Mouse (Mus musculus): Measurements from ENCODE around the gene Ptprf. TPM values are rescaled to one million over a fixed set of nuclear protein-coding genes. Genes with fewer than 3 reads are reported as not detected.
A peak's percentile ranks its signal among the peaks of the same experiment; 100 is the strongest.

Gene Ptprf
- total RNA-seq, 2 experiments from 2014 or later, result not detected

- ATAC-seq (replicated peaks; ENCODE audit: low FRiP score, low TSS enrichment, poor library complexity, severe bottlenecking), result no peak
Observed at GRCm38 (mm10) chr4:118261771-118262473, 29.3 kb downstream of the Ptprf start.

- ATAC-seq (replicated peaks; ENCODE audit: low FRiP score, low TSS enrichment, poor library complexity, severe bottlenecking), result no peak
Observed at GRCm38 (mm10) chr4:118261291-118261690, 29.9 kb downstream of the Ptprf start.

GRCm38 (mm10) chr4:118260551-118261267, 30.5 kb downstream of the Ptprf start:
- ATAC-seq (replicated peaks; ENCODE audit: low FRiP score, low TSS enrichment, poor library complexity, severe bottlenecking), result peak; percentile 13; the same call in 1 of the 2 replicates

GRCm38 (mm10) chr4:118259782-118260463, 31.3 kb downstream of the Ptprf start:
- ATAC-seq (replicated peaks; ENCODE audit: low FRiP score, low TSS enrichment, poor library complexity, severe bottlenecking), result no peak

GRCm38 (mm10) chr4:118257977-118258376, 33.2 kb downstream of the Ptprf start:
- ATAC-seq (replicated peaks; ENCODE audit: low FRiP score, low TSS enrichment, poor library complexity, severe bottlenecking), result no peak

- ATAC-seq (replicated peaks; ENCODE audit: low FRiP score, low TSS enrichment, poor library complexity, severe bottlenecking), result no peak
Observed at GRCm38 (mm10) chr4:118257416-118257815, 33.8 kb downstream of the Ptprf start.

DNA sequence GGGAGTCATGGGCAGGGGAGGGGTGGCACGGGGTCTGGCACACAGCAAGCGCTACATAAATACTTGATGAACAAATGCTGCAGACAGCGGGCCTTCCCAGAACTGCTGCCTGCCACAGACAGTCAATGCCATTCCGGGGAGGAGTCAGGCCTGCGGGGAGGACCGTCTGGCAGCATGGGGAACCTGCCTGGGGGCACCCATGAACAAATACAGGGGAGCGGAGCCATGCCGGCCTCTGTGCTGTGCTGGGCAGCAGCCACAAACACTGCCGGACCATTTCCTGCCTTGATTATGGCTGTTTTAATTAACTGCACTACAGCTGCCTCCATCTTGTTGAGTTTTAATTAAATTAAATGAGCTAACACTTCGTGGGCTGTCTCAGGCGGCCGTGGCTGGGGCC, 35.0 kb downstream of the Ptprf start:
- no peak for ATAC-seq (replicated peaks; ENCODE audit: low FRiP score, low TSS enrichment, poor library complexity, severe bottlenecking)

GRCm38 (mm10) chr4:118254953-118255352, 36.3 kb downstream of the Ptprf start:
- no peak for ATAC-seq (replicated peaks; ENCODE audit: low FRiP score, low TSS enrichment, poor library complexity, severe bottlenecking)

DNA sequence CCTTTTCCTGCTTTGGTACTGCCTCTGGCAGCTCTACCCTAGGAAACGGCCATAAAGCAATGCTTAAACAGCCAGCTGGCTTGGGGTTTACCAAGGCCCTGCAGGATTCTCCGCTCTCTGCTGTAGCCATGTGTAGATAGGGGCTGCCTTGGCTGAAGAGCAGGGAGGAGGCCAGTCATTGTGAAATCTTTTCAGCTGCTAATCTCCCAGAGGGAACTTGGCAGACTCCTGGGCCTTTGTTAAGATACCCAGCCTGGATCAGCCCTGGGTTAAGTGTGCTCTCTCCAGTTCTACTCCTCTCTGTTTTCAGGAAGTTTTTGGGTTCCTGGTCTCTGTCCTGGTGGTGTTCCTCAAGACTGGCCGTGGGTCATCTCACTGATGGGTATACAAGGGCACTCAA, 43.9 kb downstream of the Ptprf start:
- no peak for ATAC-seq (replicated peaks; ENCODE audit: low FRiP score, low TSS enrichment, poor library complexity, severe bottlenecking)

GRCm38 (mm10) chr4:118245847-118246246, 45.4 kb downstream of the Ptprf start:
- ATAC-seq (replicated peaks; ENCODE audit: low FRiP score, low TSS enrichment, poor library complexity, severe bottlenecking), result no peak; the same call in 1 of the 2 replicates

DNA sequence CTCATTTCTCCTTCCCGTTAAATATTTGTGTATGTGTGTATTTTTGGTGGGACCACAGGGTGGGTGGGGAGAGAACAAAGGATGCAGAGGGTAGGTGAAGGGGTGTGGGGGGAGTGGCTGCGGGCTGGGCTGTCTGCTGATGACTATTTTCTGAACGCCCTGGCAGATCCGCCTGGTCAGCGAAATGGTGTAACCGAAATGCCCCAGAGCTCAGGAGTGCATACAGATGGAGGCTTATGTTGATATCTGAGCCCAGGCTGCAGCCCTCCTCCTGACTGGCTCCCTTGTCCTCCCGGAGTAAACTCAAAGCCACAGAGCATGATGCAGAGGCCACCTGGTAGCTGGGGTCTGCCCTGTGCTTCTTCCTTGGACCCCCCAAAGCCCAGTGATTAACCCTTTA, 47.4 kb downstream of the Ptprf start:
- no peak for ATAC-seq (replicated peaks; ENCODE audit: low FRiP score, low TSS enrichment, poor library complexity, severe bottlenecking)

DNA sequence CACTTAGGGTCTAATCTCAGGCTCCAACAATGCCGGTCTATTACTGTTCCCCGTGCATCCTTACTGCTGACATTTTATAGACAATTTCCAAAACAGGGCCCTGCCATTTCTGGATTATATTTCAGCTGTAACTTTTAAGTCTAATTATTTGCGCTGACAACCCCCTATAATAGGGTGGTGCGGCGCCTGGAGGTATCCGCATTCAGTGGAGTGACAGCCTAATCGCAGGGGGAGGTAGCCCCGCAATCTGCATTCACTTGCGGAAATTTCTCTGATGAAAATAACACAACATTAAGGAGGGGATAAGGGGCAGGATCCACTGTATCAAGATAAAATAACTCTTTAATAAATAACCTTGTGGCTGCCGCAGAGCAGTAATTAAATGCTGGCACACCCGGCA, 47.9 kb downstream of the Ptprf start:
- ATAC-seq (replicated peaks; ENCODE audit: low FRiP score, low TSS enrichment, poor library complexity, severe bottlenecking), result no peak

DNA sequence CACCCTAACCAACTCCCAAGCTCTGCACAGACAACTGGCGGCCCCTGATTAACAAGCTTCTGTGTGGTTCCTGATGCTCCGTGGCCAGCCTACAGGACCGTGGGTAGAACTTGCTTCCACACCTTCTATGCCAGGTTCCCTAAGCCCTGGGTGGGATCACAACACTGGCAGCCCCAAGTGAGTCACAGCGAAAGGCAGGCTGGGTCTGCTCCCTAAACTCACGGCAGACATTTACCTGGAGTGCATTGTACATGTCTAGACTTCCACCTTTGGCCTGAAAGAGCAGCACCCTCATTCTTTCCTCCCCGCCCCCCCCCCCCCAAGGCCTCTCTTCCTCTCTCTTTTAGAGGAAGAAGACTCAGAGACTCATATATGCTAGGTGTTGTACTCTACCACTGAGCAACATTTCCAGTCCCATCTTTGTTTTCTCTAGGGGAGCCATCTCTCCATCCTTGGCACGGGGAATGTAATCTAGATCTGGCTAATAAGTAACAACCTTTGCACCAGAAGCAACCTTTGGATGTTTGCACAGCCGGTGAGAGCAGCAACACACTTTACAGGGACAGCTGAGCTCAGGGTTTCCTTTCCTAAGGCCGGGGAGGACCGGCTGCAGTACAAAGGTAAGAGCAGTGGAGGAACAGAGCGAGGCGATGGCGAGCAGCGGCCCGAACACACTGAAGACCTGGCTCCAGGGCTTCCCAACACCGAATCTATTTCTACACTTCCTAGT, 51.1 kb downstream of the Ptprf start:
- ATAC-seq (replicated peaks; ENCODE audit: low FRiP score, low TSS enrichment, poor library complexity, severe bottlenecking), result no peak

DNA sequence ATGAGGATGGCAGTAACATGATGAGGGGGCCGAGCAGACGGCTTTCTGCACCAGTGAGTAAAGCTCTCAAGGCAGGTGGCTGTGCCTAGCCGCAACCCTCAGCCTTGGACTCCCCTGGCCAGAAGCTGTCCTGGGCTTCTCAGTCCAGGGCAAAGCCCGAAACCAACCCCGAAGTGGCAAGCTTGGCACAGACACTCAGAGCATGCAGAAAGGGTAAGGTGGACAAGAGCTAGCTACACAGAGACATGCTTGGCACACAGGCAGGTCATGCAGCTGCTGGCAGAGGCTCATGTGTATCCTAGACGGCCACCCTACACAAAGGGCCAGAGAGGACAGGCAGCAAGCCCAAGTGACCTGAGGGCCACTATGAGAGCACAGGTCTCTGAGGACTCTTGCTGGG, 52.5 kb downstream of the Ptprf start:
- no peak for ATAC-seq (replicated peaks; ENCODE audit: low FRiP score, low TSS enrichment, poor library complexity, severe bottlenecking)

DNA sequence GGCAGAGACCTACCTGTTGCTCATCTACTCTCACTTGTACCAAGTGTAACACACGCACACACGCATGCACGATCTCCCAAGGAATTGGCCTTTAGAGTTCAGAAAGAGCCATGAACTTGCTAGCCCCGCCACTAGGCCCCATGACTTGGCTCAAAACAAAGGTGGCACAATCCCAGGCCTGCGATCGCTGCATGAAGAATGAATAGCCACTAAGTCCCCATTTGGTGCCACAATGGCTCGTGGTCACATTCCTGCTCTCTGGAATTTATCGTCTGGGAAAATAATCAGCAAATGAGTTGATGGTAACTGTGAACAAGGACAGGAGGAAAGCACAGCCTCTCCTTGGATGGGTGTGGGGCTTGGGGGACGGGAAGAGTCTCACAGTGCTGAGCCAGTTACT, 54.3 kb downstream of the Ptprf start:
- ATAC-seq (replicated peaks; ENCODE audit: low FRiP score, low TSS enrichment, poor library complexity, severe bottlenecking), result no peak

GRCm38 (mm10) chr4:118234711-118235388, 56.4 kb downstream of the Ptprf start:
- ATAC-seq (replicated peaks; ENCODE audit: low FRiP score, low TSS enrichment, poor library complexity, severe bottlenecking), result no peak

DNA sequence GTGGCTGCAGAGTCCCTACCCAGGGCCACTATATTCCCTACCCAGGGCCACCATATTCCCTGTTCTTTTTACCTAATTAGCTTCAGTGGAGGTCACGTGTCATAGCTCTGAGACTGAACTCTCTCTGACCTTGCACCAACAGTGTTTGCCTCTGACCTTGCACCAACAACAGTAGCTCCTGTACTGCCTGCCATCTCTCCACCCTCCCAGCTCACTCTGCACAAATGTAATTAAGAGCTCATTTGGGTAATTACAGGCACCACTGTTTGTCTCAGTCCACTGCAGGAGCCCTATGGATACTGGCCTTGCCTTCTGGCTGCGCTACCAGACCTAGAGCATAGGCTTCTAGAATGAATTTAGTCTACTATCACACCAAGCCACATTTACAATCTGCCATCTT, 57.3 kb downstream of the Ptprf start:
- ATAC-seq (replicated peaks; ENCODE audit: low FRiP score, low TSS enrichment, poor library complexity, severe bottlenecking), result no peak

DNA sequence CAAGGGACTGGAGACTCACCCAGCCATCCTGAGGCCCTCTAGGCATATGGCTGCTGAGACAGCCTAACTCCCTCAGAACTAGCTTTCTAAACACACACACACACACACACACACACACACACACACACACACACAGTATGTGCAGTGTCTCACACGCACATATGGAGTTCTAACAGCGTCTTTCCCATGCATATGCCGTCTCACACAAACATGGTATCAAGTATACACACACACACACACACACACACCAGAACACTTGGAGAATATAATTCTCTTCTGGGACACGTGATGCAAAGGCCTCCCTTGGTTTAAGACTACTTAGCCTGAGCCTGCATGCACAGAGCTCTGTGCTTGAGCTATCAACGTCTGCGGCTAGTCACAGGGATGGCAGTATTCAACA, 59.3 kb downstream of the Ptprf start:
- no peak for ATAC-seq (replicated peaks; ENCODE audit: low FRiP score, low TSS enrichment, poor library complexity, severe bottlenecking)

- no peak for ATAC-seq (replicated peaks; ENCODE audit: low FRiP score, low TSS enrichment, poor library complexity, severe bottlenecking)
Observed at GRCm38 (mm10) chr4:118229035-118229770, 62.0 kb downstream of the Ptprf start.
